Mouse (Mus musculus) thymus, adult 2 months (tissue): ENCODE data around the gene Coro1b.

Experiments used
- CTCF ChIP-seq: fragments of 200-500 bp; IDR thresholded peaks from 2 replicates; pipeline ENCODE4 v1.5.1; 2012; ENCODE audit warnings: mild to moderate bottlenecking, control low read depth, low read length, moderate library complexity, borderline replicate concordance; ENCODE audit not compliant: control insufficient read depth, poor library complexity, insufficient read depth; ENCODE audit errors: extremely low read depth
- POLR2A ChIP-seq: fragments of 200-500 bp; IDR thresholded peaks from 2 replicates; pipeline ENCODE4 v1.6.1; 2012; ENCODE audit warnings: mild to moderate bottlenecking, low read length, control low read depth, moderate library complexity; ENCODE audit not compliant: control insufficient read depth, poor library complexity, insufficient read depth; ENCODE audit errors: extremely low read depth

- no peak for TF ChIP-seq POLR2A
- TF ChIP-seq CTCF = peak; percentile 94
Measured at GRCm38 (mm10) chr19:4099056-4099455, 49.4 kb upstream of the Coro1b start.
